Mouse (Mus musculus) CH12.LX (cell line): ENCODE data around the gene Rusc2. TPM values are rescaled to one million over a fixed set of nuclear protein-coding genes. Genes with fewer than 3 reads are reported as not detected.

Experiments
- DNase-seq: peaks from one replicate; pipeline ENCODE4 v3.0.0-alpha.2; 2013; ENCODE audit errors: extremely low read depth
- H3K27ac ChIP-seq: 2 replicates; pipeline ENCODE4 v1.5.1; 2012; ENCODE audit warnings: low read depth, mild to moderate bottlenecking, control low read depth, moderate library complexity; ENCODE audit not compliant: insufficient read depth
- H3K27me3 ChIP-seq: replicated peaks from 2 replicates; pipeline ENCODE3; 2012; ENCODE audit warnings: inconsistent platforms
- H3K36me3 ChIP-seq, 2 experiments: replicated peaks in 1 of 2; 2 replicates each; pipeline versions ENCODE3 to v1.6.1; 2012; ENCODE audit warnings: inconsistent platforms in 1 of 2, low read length in 1 of 2, mild to moderate bottlenecking in 1 of 2, mixed read lengths in 1 of 2, moderate library complexity in 1 of 2; ENCODE audit not compliant: control insufficient read depth in 1 of 2, insufficient read depth in 1 of 2
- H3K4me1 ChIP-seq, 2 experiments: 2 replicates each; pipeline ENCODE4 v1.6.1; 2012; ENCODE audit warnings: inconsistent platforms in 1 of 2, moderate library complexity in 1 of 2; ENCODE audit not compliant: insufficient read depth in 2 of 2, control insufficient read depth in 1 of 2
- H3K4me2 ChIP-seq: 2 replicates; pipeline ENCODE4 v1.6.1; 2012; ENCODE audit warnings: low read depth, mild to moderate bottlenecking, control low read depth; ENCODE audit not compliant: poor library complexity, insufficient read depth, severe bottlenecking
- H3K4me3 ChIP-seq, 3 experiments: fragments of 150-350 bp in 1 of 3; sonication (generic) in 1 of 3; replicated peaks in 1 of 3; 2 replicates each; pipeline versions ENCODE3 to v1.5.1; 2011 to 2012; ENCODE audit warnings: low read depth in 2 of 3, low read length in 2 of 3, mild to moderate bottlenecking in 2 of 3, moderate library complexity in 2 of 3, control low read depth in 1 of 3, improper control_type of control experiment in 1 of 3, inconsistent platforms in 1 of 3, mixed read lengths in 1 of 3; ENCODE audit not compliant: poor library complexity in 1 of 3
- H3K79me2 ChIP-seq: replicated peaks from 2 replicates; pipeline ENCODE4 v1.6.1; 2012; ENCODE audit warnings: mild to moderate bottlenecking, moderate library complexity; ENCODE audit not compliant: control insufficient read depth, poor library complexity, insufficient read depth, severe bottlenecking; ENCODE audit errors: extremely low read depth
- H3K9ac ChIP-seq: 2 replicates; pipeline ENCODE4 v1.6.1; 2012; ENCODE audit warnings: low read depth, mild to moderate bottlenecking, control low read depth, moderate library complexity; ENCODE audit not compliant: insufficient read depth
- H3K9me3 ChIP-seq: replicated peaks from 2 replicates; pipeline ENCODE3; 2012; ENCODE audit warnings: low read length, inconsistent platforms, mixed read lengths
- CHD1 ChIP-seq: IDR thresholded peaks from 2 replicates; pipeline ENCODE4 v1.6.1; 2012; ENCODE audit warnings: low read depth, low read length, improper control_type of control experiment, inconsistent platforms
- CHD2 ChIP-seq: IDR thresholded peaks from 2 replicates; pipeline ENCODE4 v1.6.1; 2011; ENCODE audit warnings: low read length, improper control_type of control experiment
- CTCF ChIP-seq, 2 experiments: IDR thresholded peaks in 1 of 2; conservative IDR thresholded peaks in 1 of 2; 2 replicates each; pipeline ENCODE4 v1.5.1; 2011 to 2012; ENCODE audit warnings: low read depth in 2 of 2, low read length in 2 of 2, improper control_type of control experiment in 1 of 2, inconsistent platforms in 1 of 2, mild to moderate bottlenecking in 1 of 2, moderate library complexity in 1 of 2
- E2F4 ChIP-seq: IDR thresholded peaks from 2 replicates; pipeline ENCODE4 v1.6.1; 2011; ENCODE audit warnings: low read depth, low read length, improper control_type of control experiment; ENCODE audit not compliant: insufficient replicate concordance
- ELF1 ChIP-seq: IDR thresholded peaks from 2 replicates; pipeline ENCODE4 v1.6.1; 2014; ENCODE audit warnings: low read depth, mild to moderate bottlenecking, inconsistent platforms, low read length, improper control_type of control experiment
- EP300 ChIP-seq: IDR thresholded peaks from 2 replicates; pipeline ENCODE4 v1.6.1; 2011; ENCODE audit warnings: low read length, improper control_type of control experiment
- GABPA ChIP-seq: IDR thresholded peaks from 2 replicates; pipeline ENCODE4 v1.6.1; 2012; ENCODE audit warnings: low read depth, low read length, improper control_type of control experiment, inconsistent platforms; ENCODE audit not compliant: insufficient replicate concordance
- HCFC1 ChIP-seq: IDR thresholded peaks from 2 replicates; pipeline ENCODE4 v1.6.1; 2012; ENCODE audit warnings: low read depth, mild to moderate bottlenecking, inconsistent platforms, low read length, improper control_type of control experiment
- JUND ChIP-seq: conservative IDR thresholded peaks from 2 replicates; pipeline ENCODE4 v1.6.1; 2011; ENCODE audit warnings: low read depth, low read length, improper control_type of control experiment
- KAT2A ChIP-seq: IDR thresholded peaks from 2 replicates; pipeline ENCODE4 v1.6.1; 2012; ENCODE audit warnings: low read length, improper control_type of control experiment, inconsistent platforms; ENCODE audit not compliant: insufficient replicate concordance
- MAX ChIP-seq: IDR thresholded peaks from 2 replicates; pipeline ENCODE4 v1.6.1; 2011; ENCODE audit warnings: low read length, improper control_type of control experiment
- MEF2A ChIP-seq: IDR thresholded peaks from 2 replicates; pipeline ENCODE4 v1.6.1; 2014; ENCODE audit warnings: low read depth, mild to moderate bottlenecking, inconsistent platforms, low read length, improper control_type of control experiment, borderline replicate concordance
- PAX5 ChIP-seq: IDR thresholded peaks from 2 replicates; pipeline ENCODE4 v1.6.1; 2012; ENCODE audit warnings: low read length, inconsistent platforms, mixed read lengths
- POLR2A ChIP-seq: IDR thresholded peaks from 2 replicates; pipeline ENCODE4 v1.6.1; 2011; ENCODE audit warnings: low read depth, mild to moderate bottlenecking, improper control_type of control experiment, low read length
- POLR2AphosphoS2 ChIP-seq: IDR thresholded peaks from 2 replicates; pipeline ENCODE4 v1.6.1; 2011; ENCODE audit warnings: low read depth, low read length, improper control_type of control experiment
- RAD21 ChIP-seq: IDR thresholded peaks from 2 replicates; pipeline ENCODE4 v1.6.1; 2011; ENCODE audit warnings: low read depth, mild to moderate bottlenecking, low read length, improper control_type of control experiment, moderate library complexity
- RCOR1 ChIP-seq: conservative IDR thresholded peaks from 2 replicates; pipeline ENCODE4 v1.6.1; 2012; ENCODE audit warnings: low read depth, mild to moderate bottlenecking, inconsistent platforms, low read length, improper control_type of control experiment
- ZC3H11A ChIP-seq: IDR thresholded peaks from 2 replicates; pipeline ENCODE4 v1.6.1; 2012; ENCODE audit warnings: low read depth, mild to moderate bottlenecking, inconsistent platforms, low read length, improper control_type of control experiment
- ZMIZ1 ChIP-seq: IDR thresholded peaks from 2 replicates; pipeline ENCODE4 v1.6.1; 2012; ENCODE audit warnings: low read depth, mild to moderate bottlenecking, inconsistent platforms, low read length, improper control_type of control experiment
- ZNF384 ChIP-seq: IDR thresholded peaks from 2 replicates; pipeline ENCODE4 v1.6.1; 2012; ENCODE audit warnings: low read depth, low read length, improper control_type of control experiment, inconsistent platforms
- dilution Hi-C: fragments of 300-500 bp; cut with MboI; formaldehyde crosslinking; loops from 2 replicates; pipeline ENCODE4 v1.14.3; 2020; ENCODE audit warnings: low sequenced_read_pairs; ENCODE audit not compliant: extremely low pct_unique_long_range_greater_than_20kb, extremely low pct_ligation_motif_present
- in situ Hi-C: fragments of 300-500 bp; cut with MboI; formaldehyde crosslinking; loops from 3 replicates; pipeline ENCODE4 v1.14.3; 2019; ENCODE audit warnings: low sequenced_read_pairs, low pct_ligation_motif_present, low pct_unique_long_range_greater_than_20kb, mixed read lengths
- polyA plus RNA-seq: library from polyadenylated mRNA; unstranded; fragments of >175 nt; gene quantifications from 2 replicates; pipeline ENCODE4 v1.2.1, GENCODE M21; 2012; ENCODE audit warnings: low read depth; ENCODE audit not compliant: insufficient read length
- total RNA-seq, 2 experiments: library from RNA; depleted of rRNA; stranded (reverse); fragments of 300-350 nt in 1 of 2; fragments of >200 nt in 1 of 2; gene quantifications; 2 replicates each; pipeline ENCODE4 v1.2.3; 2012 to 2014

The Rusc2 gene
- total and polyA plus RNA-seq, 3 experiments, result not detected

DNA sequence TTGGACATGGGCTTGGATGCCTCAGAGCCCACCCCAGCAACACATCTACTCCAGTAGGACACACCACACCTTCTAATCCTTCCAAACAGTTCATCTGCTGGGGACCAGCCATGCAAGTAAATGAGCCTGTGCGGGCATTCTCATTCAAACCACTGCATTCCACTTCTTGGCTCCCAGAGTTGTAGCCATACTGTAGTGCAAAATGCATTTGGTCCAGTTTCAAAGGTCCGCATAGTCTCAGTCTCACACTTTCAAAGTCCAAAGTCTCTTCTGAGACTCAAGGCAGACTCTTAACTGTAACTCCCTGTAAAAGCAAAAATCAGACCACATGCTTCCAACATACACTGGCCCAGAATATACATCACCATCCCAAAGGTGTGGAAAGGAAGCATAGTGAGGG lies 36.8 kb upstream of the Rusc2 start:
- no peak overlapping the region for H3K4me3 ChIP-seq
- in situ Hi-C loops, result no loop called here
- TF ChIP-seq RCOR1, result no peak
- no peak for TF ChIP-seq GABPA
- TF ChIP-seq EP300, result no peak
- TF ChIP-seq CHD2, result no peak
- no peak for TF ChIP-seq HCFC1
- no peak for TF ChIP-seq PAX5
- no peak for TF ChIP-seq RAD21
- TF ChIP-seq MAX, result no peak
- no peak for TF ChIP-seq ZNF384
- TF ChIP-seq CHD1, result no peak
- TF ChIP-seq JUND, result no peak
- TF ChIP-seq ELF1, result no peak
- no peak for TF ChIP-seq CTCF (conservative IDR thresholded peaks at IDR 0.05 in 1 of 2, IDR thresholded peaks at IDR 0.05 in 1 of 2; ENCODE audit: low read depth in 2 of 2, low read length in 2 of 2)
- no peak for TF ChIP-seq ZMIZ1
- TF ChIP-seq MEF2A, result no peak
- TF ChIP-seq, all 38 proteins: peak for 0
- dilution Hi-C loops, result no loop called here
- Histone ChIP-seq H3K4me2 (no peak overlapping the region), H3K27ac (no peak overlapping the region), H3K9ac (no peak overlapping the region), H3K9me3 (no peaks in the 10 kb centered on the region), H3K27me3 (no peaks in the 10 kb centered on the region), H3K79me2 (no peaks in the 10 kb centered on the region), H3K36me3 (no peaks in the 10 kb centered on the region), H3K4me1 (no peaks in the 10 kb centered on the region)
- no peak for DNase-seq

DNA sequence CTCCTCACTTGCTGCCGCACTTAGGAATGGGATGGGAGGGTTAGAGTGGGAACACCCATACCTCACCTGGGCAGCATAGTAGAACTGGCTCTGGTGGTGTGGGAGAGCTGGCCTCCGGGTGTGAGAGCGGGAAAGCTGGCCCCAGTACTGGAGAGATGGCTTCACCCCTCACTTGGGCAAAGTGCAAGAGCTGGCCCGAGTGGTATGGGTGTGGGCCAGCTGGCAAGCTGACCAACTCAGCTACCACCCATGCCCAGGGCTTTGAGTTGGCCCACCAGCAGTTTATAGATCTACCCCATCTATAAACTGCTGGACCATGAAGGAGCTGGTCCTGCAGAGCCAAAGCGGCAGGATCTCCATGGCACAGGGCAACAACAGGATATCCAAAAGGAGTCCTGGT lies 32.6 kb upstream of the Rusc2 start:
- no peaks in the 10 kb centered on the region for H3K27me3 ChIP-seq
- dilution Hi-C loops, result no loop called here
- TF ChIP-seq CTCF (conservative IDR thresholded peaks at IDR 0.05 in 1 of 2, IDR thresholded peaks at IDR 0.05 in 1 of 2; ENCODE audit: low read depth in 2 of 2, low read length in 2 of 2) (no peak), POLR2AphosphoS2 (no peak), E2F4 (no peak), MEF2A (no peak), ZC3H11A (no peak), HCFC1 (no peak), POLR2A (no peak), RCOR1 (no peak), KAT2A (no peak), EP300 (no peak), RAD21 (no peak), CHD2 (no peak), ZMIZ1 (no peak)
- TF ChIP-seq, all 38 proteins: peak for 0
- H3K4me2 ChIP-seq, result no peak overlapping the region
- no peak overlapping the region for H3K4me3 ChIP-seq
- in situ Hi-C loops, result no loop called here
- no peaks in the 10 kb centered on the region for H3K36me3 ChIP-seq
- peaks cover 5% of the 10 kb centered on the region for H3K9me3 ChIP-seq
- no peak for DNase-seq
- no peaks in the 10 kb centered on the region for H3K79me2 ChIP-seq
- H3K9ac ChIP-seq, result no peak overlapping the region
- no peak overlapping the region for H3K27ac ChIP-seq
- no peaks in the 10 kb centered on the region for H3K4me1 ChIP-seq
